Mouse (Mus musculus): ENCODE measurements around the gene Mlycd.
"Not testable (repeated sequence)": the region's sequence is repeated elsewhere in the genome, so short reads cannot be mapped to it uniquely, and the experiment has no call there.

Gene Mlycd

GRCm38 (mm10) chr8:119394524-119395026 lies at the start of gene Mlycd:
Mlycd (plus strand) TSS chr8:119394878.
- no peak for DNase-seq (ENCODE audit: extremely low spot score, low read depth, low spot score)

DNA sequence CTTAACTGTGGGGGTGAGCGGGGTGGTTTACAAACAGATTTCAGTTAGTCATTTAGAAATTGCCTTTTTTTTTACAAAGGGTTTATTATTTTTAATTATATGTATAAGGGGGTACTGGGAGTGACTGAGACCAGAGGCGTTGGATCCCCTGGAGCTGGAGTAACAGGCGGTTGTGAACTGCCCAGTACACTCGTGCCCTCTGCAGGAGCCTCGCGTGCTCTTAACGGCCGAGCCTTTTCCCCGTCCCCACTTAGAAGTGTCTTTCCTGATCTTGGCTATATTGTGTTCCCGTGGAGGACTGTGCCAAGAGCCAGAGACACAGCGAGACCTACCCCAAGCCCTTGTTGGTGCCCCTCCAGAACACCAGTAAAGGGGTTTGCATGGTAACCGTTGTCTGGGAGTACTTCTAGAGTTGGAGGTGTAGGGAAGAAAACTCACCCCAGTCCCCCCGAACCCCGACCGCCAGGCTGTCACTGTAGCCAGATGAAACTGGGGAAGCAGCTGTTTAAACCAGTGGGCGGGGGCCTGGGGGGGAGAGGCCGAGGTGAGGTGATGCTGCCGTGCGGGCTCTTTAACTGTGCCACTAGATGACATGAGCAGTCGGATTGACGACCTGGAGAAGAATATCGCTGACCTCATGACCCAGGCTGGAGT lies 49.5 kb upstream of the Mlycd start:
- DNase-seq (ENCODE audit: extremely low spot score, low read depth, low spot score): no peak

DNA sequence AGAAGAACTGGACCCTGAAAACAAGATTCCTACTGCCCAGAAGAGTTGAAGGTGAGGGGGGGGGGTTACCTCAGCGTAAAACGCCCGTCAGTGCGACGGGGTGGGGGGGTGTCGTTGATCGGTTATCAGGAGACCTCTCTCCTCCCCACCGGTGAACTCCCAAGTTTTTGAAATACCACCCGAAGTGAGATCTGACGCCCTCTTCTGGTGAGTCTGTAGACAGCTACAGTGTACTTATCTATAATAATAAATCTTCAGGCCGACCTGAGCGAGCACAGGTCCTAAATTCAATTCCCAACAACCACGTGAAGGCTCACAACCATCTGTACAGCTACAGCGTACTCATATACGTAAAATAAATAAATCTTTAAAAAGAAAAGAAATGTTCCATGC lies 49.0 kb upstream of the Mlycd start:
- no peak for DNase-seq (ENCODE audit: extremely low spot score, low read depth, low spot score)

GRCm38 (mm10) chr8:119351647-119352046 lies 43.0 kb upstream of the Mlycd start:
- DNase-seq (ENCODE audit: extremely low spot score, low read depth, low spot score): no peak

GRCm38 (mm10) chr8:119352977-119353658 lies 41.6 kb upstream of the Mlycd start:
- no peak for DNase-seq (ENCODE audit: extremely low spot score, low read depth, low spot score)

- no peak for DNase-seq (ENCODE audit: extremely low spot score, low read depth, low spot score)
Observed at GRCm38 (mm10) chr8:119353659-119354023, 41.0 kb upstream of the Mlycd start.

- not testable (repeated sequence) for DNase-seq (ENCODE audit: extremely low spot score, low read depth, low spot score)
Observed at GRCm38 (mm10) chr8:119356631-119357030, 38.0 kb upstream of the Mlycd start.

- no peak for DNase-seq (ENCODE audit: extremely low spot score, low read depth, low spot score)
Observed at GRCm38 (mm10) chr8:119358175-119358574, 36.5 kb upstream of the Mlycd start.

- DNase-seq (ENCODE audit: extremely low spot score, low read depth, low spot score): no peak
Observed at GRCm38 (mm10) chr8:119358836-119359235, 35.8 kb upstream of the Mlycd start.

DNA sequence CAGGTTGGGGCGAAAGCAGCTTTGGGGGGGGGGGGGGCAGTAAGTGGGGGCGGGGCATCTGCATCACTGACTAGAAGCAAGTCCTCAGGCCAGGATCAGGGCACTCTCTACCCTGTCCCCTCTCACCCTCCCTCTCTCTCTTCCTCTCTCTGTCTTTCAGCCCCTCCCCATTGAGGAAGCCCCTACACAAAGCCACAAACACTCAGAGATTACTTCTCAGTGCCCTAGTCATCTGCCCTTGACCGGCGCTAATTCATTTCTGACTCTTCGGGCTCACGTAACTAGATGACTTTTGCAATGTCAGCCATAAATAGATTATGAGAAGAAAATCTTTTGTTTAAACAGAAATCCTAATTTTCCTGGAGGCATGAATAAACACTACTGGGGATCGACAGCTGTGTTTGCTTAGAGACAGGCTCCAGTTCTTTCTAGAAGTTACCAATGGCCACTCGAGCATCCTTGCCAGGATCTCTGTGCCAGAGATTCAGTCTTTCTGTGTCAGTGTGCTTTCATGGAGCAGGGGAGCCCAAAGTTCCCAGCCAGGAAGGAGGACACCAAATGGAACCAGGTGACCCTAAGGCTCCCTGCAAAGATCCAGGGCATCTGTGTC lies 33.9 kb upstream of the Mlycd start:
- DNase-seq (ENCODE audit: extremely low spot score, low read depth, low spot score): no peak

- not testable (repeated sequence) for DNase-seq (ENCODE audit: extremely low spot score, low read depth, low spot score)
Observed at GRCm38 (mm10) chr8:119374716-119375115, 20.0 kb upstream of the Mlycd start.

- DNase-seq (ENCODE audit: extremely low spot score, low read depth, low spot score): no peak
Observed at GRCm38 (mm10) chr8:119378476-119378875, 16.2 kb upstream of the Mlycd start.

- no peak for DNase-seq (ENCODE audit: extremely low spot score, low read depth, low spot score)
Observed at GRCm38 (mm10) chr8:119380619-119381018, 14.1 kb upstream of the Mlycd start.

DNA sequence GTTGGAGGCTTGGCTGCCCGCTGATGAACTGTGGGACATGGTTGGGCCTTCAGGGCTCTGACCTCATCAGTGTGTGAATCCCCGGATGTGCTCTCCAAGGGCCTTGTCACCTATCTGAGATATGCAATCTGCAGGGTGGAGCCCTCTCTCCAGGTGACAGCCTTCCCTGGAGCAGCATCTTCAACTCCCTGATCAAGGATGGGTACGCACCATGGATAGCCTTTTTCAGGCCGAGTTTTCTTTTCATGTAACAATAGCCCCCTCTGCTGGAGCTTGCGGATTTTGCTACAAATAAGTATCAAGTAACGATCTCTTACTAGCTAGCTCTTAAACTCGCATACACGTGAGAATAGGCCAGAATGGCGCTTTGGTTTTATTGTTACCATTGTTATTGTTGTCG lies 10.2 kb upstream of the Mlycd start:
- peak; percentile 42 for DNase-seq (ENCODE audit: extremely low spot score, low read depth, low spot score)

DNA sequence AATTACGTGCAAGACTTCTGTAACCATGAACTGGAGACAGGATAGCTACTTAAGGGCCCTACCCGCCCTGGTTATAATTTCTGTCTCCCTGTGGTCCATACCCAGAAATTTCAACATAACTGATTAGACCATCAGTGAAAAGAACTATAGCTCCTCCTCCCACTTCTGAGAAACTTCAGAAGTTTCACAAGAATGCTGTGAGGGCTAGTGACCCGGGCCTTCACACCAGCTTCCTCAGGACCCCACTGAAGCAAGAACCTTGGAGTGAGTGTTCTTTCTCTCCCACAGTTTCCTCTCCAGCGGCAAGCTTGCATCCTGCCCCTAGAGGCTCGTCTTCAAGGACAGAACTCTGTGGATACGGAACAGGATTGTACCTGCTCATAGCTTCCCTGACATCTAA lies 8.8 kb upstream of the Mlycd start:
- DNase-seq (ENCODE audit: extremely low spot score, low read depth, low spot score): no peak

- no peak for DNase-seq (ENCODE audit: extremely low spot score, low read depth, low spot score)
Observed at GRCm38 (mm10) chr8:119386988-119387387, 7.7 kb upstream of the Mlycd start.

GRCm38 (mm10) chr8:119394097-119394496 lies 581 bp upstream of the Mlycd start:
- no peak for DNase-seq (ENCODE audit: extremely low spot score, low read depth, low spot score)

- DNase-seq (ENCODE audit: extremely low spot score, low read depth, low spot score): no peak
Observed at GRCm38 (mm10) chr8:119395072-119395950, 633 bp downstream of the Mlycd start.

DNA sequence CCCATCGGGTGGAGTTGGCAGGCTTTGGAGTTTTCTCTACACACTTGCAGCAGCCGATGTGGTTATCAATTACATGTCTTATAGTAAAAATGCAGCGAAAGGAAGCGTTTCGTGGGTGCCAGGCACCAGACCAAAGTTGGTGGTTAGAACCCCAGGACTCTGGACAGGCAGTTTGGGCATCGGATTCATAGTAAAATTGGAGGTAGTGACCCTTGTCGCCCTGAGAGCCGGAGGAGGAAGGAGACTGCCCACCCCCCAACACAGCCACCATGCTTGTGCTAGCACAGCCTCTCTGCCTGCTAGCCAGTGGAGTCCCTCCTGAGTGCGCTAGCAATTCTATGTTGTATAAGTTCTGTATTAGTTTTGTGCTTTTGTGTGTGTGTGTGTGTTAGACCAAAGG lies 3.9 kb downstream of the Mlycd start:
- DNase-seq (ENCODE audit: extremely low spot score, low read depth, low spot score): no peak

DNA sequence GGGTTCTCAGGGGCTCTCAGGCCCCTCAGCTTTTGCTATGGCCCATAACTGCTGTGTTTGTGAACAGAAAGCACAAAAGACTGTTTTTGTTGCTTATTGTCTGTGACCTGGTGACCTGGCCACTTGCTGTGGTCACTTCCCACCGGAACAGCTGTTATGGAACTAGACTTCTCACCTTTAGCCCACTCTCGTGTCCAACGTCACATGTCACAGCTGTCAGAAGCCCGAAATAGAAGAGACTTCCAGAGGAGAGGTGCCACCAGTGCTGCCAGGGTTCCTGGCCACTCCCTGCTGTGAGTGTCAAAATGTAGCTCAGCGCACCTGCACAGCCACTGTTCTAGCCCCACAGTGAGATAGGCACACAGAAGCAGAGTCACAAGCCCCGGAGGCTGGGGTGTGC lies 4.6 kb downstream of the Mlycd start:
- DNase-seq (ENCODE audit: extremely low spot score, low read depth, low spot score): no peak

DNA sequence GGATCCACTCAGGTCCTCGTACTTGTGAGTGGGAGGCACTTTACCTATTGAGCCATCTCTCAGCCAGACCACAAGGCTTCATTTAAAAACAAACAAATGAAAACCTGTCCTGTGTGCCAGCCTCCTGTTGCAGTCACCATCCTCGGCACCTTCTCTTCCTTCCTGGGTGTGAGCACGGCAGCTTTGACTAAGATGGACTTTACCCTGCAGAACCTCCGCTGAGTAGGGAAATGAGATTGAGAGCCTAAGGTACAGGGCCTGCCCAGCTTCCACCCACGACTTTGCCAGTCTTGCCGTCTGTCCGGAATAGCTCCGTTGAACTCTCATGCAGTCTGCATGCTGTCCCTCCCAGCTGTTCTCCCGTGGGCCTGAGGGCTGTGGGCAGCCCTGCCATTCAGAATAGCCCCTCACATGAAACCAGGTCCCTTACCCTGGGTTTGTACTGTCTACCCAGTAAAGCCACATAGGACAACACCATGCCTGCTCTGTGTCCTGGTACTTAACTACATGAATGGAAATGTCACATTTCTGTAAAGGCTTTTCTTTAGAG lies 5.5 kb downstream of the Mlycd start:
- DNase-seq (ENCODE audit: extremely low spot score, low read depth, low spot score): no peak
